Mouse (Mus musculus) erythroblast, embryonic 14.5 days (primary cell): ENCODE measurements at regions not wholly inside any gene's neighbourhood (a gene's known extent, or its start where the extent isn't known, plus 50 kb on each side); places are given as distances from the start of the nearest gene placed in this dataset.
A peak's percentile ranks its signal among the peaks of the same experiment; 100 is the strongest.
"Not testable (repeated sequence)": the region's sequence is repeated elsewhere in the genome, so short reads cannot be mapped to it uniquely, and the experiment has no call there.

Experiments
- H3K27me3 ChIP-seq: 2 replicates; pipeline ENCODE4 v1.6.1; 2012; ENCODE audit warnings: inconsistent platforms; ENCODE audit not compliant: control insufficient read depth
- H3K36me3 ChIP-seq: 2 replicates; pipeline ENCODE4 v1.6.1; 2012; ENCODE audit warnings: mild to moderate bottlenecking, inconsistent platforms; ENCODE audit not compliant: control insufficient read depth
- H3K4me1 ChIP-seq: 2 replicates; pipeline ENCODE4 v1.6.1; 2012; ENCODE audit warnings: inconsistent platforms; ENCODE audit not compliant: control insufficient read depth
- H3K4me3 ChIP-seq: replicated peaks from 2 replicates; pipeline ENCODE3; 2012; ENCODE audit warnings: moderate library complexity, mild to moderate bottlenecking, inconsistent platforms
- H3K9me3 ChIP-seq: 2 replicates; pipeline ENCODE4 v1.6.1; 2012; ENCODE audit warnings: low read length, inconsistent platforms, mixed read lengths; ENCODE audit not compliant: control insufficient read depth

DNA sequence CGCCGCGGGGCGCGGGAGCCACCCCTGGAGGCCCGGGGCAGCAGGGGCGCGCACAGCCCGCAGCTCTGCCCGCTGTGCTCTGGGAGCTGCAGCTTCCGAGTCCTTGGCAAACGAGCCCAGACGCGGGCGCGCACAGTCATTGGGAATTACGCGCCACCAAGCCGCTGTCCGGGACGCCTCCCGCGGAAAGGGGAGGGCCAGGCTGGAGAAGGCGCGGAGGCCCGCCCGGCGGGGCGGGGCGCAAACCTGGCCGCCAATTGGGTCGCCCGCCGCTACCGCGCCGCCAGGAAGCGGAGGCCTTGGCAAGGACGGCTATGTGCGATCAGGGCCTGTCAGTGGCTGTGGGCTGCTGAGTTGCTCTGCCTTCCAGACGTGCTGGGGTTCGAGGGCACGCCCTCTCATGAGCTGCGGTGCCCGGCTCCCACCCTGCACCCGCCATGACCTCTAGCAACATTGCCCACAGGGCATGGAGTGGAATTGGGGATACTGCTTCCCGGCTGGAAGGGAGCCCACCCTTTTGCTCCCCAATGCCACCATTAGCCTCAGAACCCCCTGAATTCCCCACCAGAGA, 739.1 kb upstream of the Ywhaq start:
- peak overlapping the region; percentile 50 for H3K4me3 ChIP-seq

DNA sequence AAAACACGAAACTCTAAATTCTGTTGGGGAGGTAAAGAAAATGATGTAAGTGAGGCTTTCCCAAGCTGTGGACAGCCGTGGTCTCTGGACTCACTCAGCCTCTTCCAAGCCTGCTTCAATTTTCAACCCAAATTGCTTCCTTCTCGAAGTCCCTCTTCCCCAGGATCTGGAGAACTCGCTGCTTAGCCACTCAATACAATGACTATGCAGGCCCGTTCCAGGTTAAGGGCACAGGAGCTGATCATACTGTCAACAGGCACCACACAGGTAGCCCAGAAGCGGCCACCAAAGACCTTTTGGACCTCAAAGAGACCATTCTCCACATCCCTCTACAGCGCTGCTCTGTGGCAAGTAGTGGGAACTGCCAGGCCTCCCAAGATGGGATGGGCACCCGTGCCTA, 737.9 kb upstream of the Ywhaq start:
- H3K4me3 ChIP-seq, H3K4me1 ChIP-seq, H3K9me3 ChIP-seq, H3K36me3 ChIP-seq, H3K27me3 ChIP-seq: not testable (repeated sequence)

More for the DNA sequence above, 739.1 kb upstream of the Ywhaq start:
- H3K9me3 ChIP-seq, H3K27me3 ChIP-seq, H3K36me3 ChIP-seq, H3K4me1 ChIP-seq: not testable (repeated sequence)
